Mouse (Mus musculus) large intestine, adult 2 months (tissue): ENCODE measurements around the gene Lrrc8a. TPM values are rescaled to one million over a fixed set of nuclear protein-coding genes. Genes with fewer than 3 reads are reported as not detected.

Experiments used
- DNase-seq: peaks from one replicate; pipeline ENCODE4 v3.0.0-alpha.2; 2012; ENCODE audit warnings: low read depth, low spot score
- WGBS: fragments of 180-500 bp; shearing (Covaris S2); methylation state at CpG from one replicate; pipeline ENCODE4 v1.1.7; 2018; 5-methylcytosine and 5-hydroxymethylcytosine counted together
- polyA plus RNA-seq: library from polyadenylated mRNA; depleted of rRNA; stranded (reverse); fragments of >200 nt; gene quantifications from 2 replicates; pipeline ENCODE4 v1.2.3, GENCODE M21; 2012; rRNA removed

The Lrrc8a gene
- polyA plus RNA-seq, 1 experiment = 19.3 TPM

DNA sequence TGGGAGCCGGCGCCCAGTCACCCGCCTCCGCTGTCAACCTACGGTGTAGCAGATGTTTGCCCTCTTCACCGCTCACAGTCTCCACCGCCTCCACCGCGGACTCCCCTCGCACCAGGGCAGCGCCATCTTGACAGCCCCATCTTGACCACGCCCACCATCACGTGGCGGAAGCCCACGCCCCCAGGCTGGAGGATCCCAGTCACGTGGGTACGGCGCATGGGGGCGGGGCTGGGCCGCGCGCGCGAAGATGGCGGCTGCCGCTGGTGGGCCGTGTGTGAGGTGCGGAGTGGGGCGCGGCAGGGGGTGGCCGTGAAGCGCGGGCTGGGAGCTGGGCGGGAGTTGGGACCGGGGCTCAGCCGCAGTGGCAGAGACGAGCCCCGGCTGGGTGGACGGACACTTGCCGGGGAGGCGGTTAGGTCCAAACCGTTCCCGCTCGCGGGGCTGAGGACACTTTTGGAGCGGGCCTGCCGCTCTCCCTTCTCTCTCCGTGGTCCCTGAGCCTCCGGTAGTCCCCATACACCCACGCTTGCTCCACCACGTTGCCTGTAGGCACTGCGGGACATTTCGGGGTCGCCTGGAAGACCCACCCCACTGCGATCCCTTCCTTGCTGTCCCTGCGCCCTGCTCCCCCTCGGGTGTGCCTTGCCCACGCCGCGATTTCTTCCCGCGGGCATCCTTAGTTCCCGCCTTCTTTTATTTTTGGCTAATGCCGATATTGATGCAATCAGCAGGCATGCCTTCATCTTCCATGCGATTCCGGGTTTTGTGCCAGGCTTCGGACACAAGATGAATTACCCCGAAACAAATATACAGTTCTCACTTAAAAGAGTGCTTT lies 48.9 kb downstream of the Lrrc8a start, which contains the start of the genes Dolk and Nup188:
Gene Dolk (minus strand): TSS at position 143 of the 835 bp plus-strand sequence.
Gene Nup188 (plus strand): TSS at position 206 of the 835 bp plus-strand sequence.
- under 1% methylated on average over 68 of the region's 68 CpGs for WGBS
- DNase-seq = peak; percentile 87

- DNase-seq = no peak
- WGBS = 1% methylated on average over 10 of the region's 10 CpGs
These were observed 49.5 kb downstream of the Lrrc8a start for GRCm38 (mm10) chr2:30287027-30287373.

GRCm38 (mm10) chr2:30299525-30299924 lies 62.0 kb downstream of the Lrrc8a start:
- DNase-seq = no peak
- WGBS = 67% methylated on average over 3 of the region's 3 CpGs

GRCm38 (mm10) chr2:30299966-30300365 lies 62.5 kb downstream of the Lrrc8a start:
- DNase-seq = no peak

DNA sequence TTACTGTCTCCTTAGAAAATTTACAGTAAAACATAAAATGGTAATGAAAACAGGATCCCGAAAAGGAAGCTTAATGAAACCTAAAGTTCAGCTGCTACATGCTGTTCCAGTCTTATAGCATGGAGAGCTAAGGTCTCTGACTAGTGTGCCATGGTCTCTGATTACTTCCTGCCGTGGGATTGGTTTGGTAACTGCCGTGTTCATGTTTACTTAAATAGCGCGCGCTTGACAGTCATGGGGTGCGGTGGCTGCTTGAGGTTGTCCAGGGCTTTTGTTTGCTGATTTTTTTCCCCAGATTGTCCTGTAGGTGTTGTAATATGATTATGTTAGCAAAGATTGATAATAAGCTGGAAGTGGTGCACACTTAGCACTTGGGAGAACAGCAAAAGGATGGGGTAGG lies 68.6 kb downstream of the Lrrc8a start:
- 73% methylated on average over 7 of the region's 7 CpGs for whole genome bisulfite sequencing
- no peak for DNase-seq

More at GRCm38 (mm10) chr2:30299966-30300365, 62.5 kb downstream of the Lrrc8a start:
- 82% methylated on average over 5 of the region's 5 CpGs for WGBS

- 67% methylated on average over 3 of the region's 3 CpGs for WGBS
- DNase-seq = no peak
These were observed 71.8 kb downstream of the Lrrc8a start for GRCm38 (mm10) chr2:30309351-30309750.

DNA sequence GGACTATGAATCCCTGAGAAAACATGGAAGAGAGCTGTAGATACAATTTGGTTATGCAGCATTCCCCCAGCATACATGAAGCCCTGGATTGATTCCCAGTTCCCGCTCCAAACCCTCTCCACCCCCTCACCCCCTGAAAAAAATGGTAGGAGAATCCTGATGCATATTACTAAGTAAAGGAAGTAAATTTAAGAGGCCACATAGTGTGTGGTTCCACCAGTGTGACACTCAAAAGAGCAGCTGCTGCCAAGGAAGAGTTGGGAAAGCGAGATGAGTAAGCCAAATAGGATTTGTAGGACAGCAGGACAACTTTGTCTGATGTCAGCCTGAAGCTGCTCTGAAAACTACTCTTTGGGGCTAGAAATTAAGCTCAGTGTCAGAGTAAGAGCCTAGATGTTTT lies 74.0 kb downstream of the Lrrc8a start:
- no peak for DNase-seq
- WGBS = 91% methylated on average over 2 of the region's 2 CpGs

Other genes starting within 250 kb of the Lrrc8a start
- gene Wdr34, start 188.8 kb upstream of the Lrrc8a start, polyA plus RNA-seq = 10.9 and 11.2 TPM in 2 replicates
- 39.5 and 42.1 TPM in 2 replicates for gene Set, start 180.3 kb upstream of the Lrrc8a start, polyA plus RNA-seq
- 9.2 and 13.2 TPM in 2 replicates for gene Pkn3, start 160.0 kb upstream of the Lrrc8a start, polyA plus RNA-seq
- 93.5 and 106 TPM in 2 replicates for gene Zdhhc12, start 144.1 kb upstream of the Lrrc8a start, polyA plus RNA-seq
- 22.8 and 34.4 TPM in 2 replicates for gene Zer1, start 113.1 kb upstream of the Lrrc8a start, polyA plus RNA-seq
- gene Tbc1d13, start 104.0 kb upstream of the Lrrc8a start, polyA plus RNA-seq = 69.9 and 88.8 TPM in 2 replicates
- gene Endog, start 66.2 kb upstream of the Lrrc8a start, polyA plus RNA-seq = 33.5 and 42.0 TPM in 2 replicates
- 25.4 and 26.4 TPM in 2 replicates for gene Spout1, start 59.3 kb upstream of the Lrrc8a start, polyA plus RNA-seq
- 19.6 and 53.2 TPM in 2 replicates for gene Kyat1, start 31.9 kb upstream of the Lrrc8a start, polyA plus RNA-seq
- gene Gm28035, start 2.9 kb downstream of the Lrrc8a start, polyA plus RNA-seq = 0.17 and 3.9 TPM in 2 replicates
- gene Phyhd1, start 28.5 kb downstream of the Lrrc8a start, polyA plus RNA-seq = 8.0 and 9.5 TPM in 2 replicates
- not detected in 2 replicates for gene Gm28038, start 43.3 kb downstream of the Lrrc8a start, polyA plus RNA-seq
- 16.9 and 21.0 TPM in 2 replicates for gene Dolk, start 48.6 kb downstream of the Lrrc8a start, polyA plus RNA-seq
- gene Nup188, start 48.7 kb downstream of the Lrrc8a start, polyA plus RNA-seq = 21.9 and 25.8 TPM in 2 replicates
- 108 and 138 TPM in 2 replicates for gene Sh3glb2, start 121.6 kb downstream of the Lrrc8a start, polyA plus RNA-seq
- 27.7 and 46.6 TPM in 2 replicates for gene Miga2, start 126.5 kb downstream of the Lrrc8a start, polyA plus RNA-seq
- 129 and 145 TPM in 2 replicates for gene Dolpp1, start 154.5 kb downstream of the Lrrc8a start, polyA plus RNA-seq
- gene Crat, start 178.1 kb downstream of the Lrrc8a start, polyA plus RNA-seq = 45.4 and 98.7 TPM in 2 replicates
- 113 and 116 TPM in 2 replicates for gene Ptpa, start 178.3 kb downstream of the Lrrc8a start, polyA plus RNA-seq
- gene Ier5l, start 236.5 kb downstream of the Lrrc8a start, polyA plus RNA-seq = 3.0 and 3.5 TPM in 2 replicates